Mouse (Mus musculus): ENCODE results near the gene Boll.

The Boll gene

GRCm38 (mm10) chr1:55237643-55238161 lies 125.6 kb downstream of the Boll start:
- DNase-seq, result peak; percentile 26

- DNase-seq, result peak; percentile 93
Observed at GRCm38 (mm10) chr1:55236890-55237642, 126.2 kb downstream of the Boll start, which contains the start of gene Mars2. TSS of gene Mars2 (plus strand) at chr1:55237177.

- no peak for DNase-seq
Observed at GRCm38 (mm10) chr1:55236487-55236886, 126.8 kb downstream of the Boll start.

- DNase-seq, result no peak
Observed at GRCm38 (mm10) chr1:55234910-55235520, 128.3 kb downstream of the Boll start.

GRCm38 (mm10) chr1:55228256-55228884 lies 134.9 kb downstream of the Boll start:
- no peak for DNase-seq

- DNase-seq, result no peak
Observed at GRCm38 (mm10) chr1:55227376-55227775, 135.9 kb downstream of the Boll start.

- peak; percentile 15 for DNase-seq
Observed at GRCm38 (mm10) chr1:55226011-55226857, 137.0 kb downstream of the Boll start, which contains the start of gene Rftn2. TSS of gene Rftn2 (minus strand) at chr1:55226782.

GRCm38 (mm10) chr1:55225398-55225797 lies 137.9 kb downstream of the Boll start:
- no peak for DNase-seq

GRCm38 (mm10) chr1:55224111-55224510 lies 139.2 kb downstream of the Boll start:
- DNase-seq, result no peak

GRCm38 (mm10) chr1:55223026-55223425 lies 140.2 kb downstream of the Boll start:
- no peak for DNase-seq

GRCm38 (mm10) chr1:55221352-55221751 lies 141.9 kb downstream of the Boll start:
- no peak for DNase-seq

GRCm38 (mm10) chr1:55217191-55217590 lies 146.1 kb downstream of the Boll start:
- no peak for DNase-seq

GRCm38 (mm10) chr1:55215185-55215813 lies 148.0 kb downstream of the Boll start:
- peak; percentile 57 for DNase-seq

GRCm38 (mm10) chr1:55213936-55214335 lies 149.3 kb downstream of the Boll start:
- DNase-seq, result no peak

GRCm38 (mm10) chr1:55213475-55213874 lies 149.8 kb downstream of the Boll start:
- DNase-seq, result no peak

GRCm38 (mm10) chr1:55212771-55213170 lies 150.5 kb downstream of the Boll start:
- DNase-seq, result no peak

GRCm38 (mm10) chr1:55211081-55211480 lies 152.2 kb downstream of the Boll start:
- no peak for DNase-seq

- DNase-seq, result no peak
Observed at GRCm38 (mm10) chr1:55210202-55210965, 152.9 kb downstream of the Boll start.

GRCm38 (mm10) chr1:55208500-55209140 lies 154.6 kb downstream of the Boll start:
- DNase-seq, result no peak

GRCm38 (mm10) chr1:55207561-55207960 lies 155.7 kb downstream of the Boll start:
- no peak for DNase-seq

- no peak for DNase-seq
Observed at GRCm38 (mm10) chr1:55205808-55206327, 157.4 kb downstream of the Boll start.

Data from kidney, adult 9 months (tissue).